Mouse (Mus musculus): ENCODE results near the gene Pdzrn3. TPM values are rescaled to one million over a fixed set of nuclear protein-coding genes. Genes with fewer than 3 reads are reported as not detected.

The Pdzrn3 gene
- polyA plus RNA-seq, 2 experiments from 2014 or later: not detected

GRCm38 (mm10) chr6:101287566-101288173 is 90.0 kb downstream of the Pdzrn3 start:
- ATAC-seq: no peak

- ATAC-seq: no peak
Measured at GRCm38 (mm10) chr6:101287077-101287476, 90.6 kb downstream of the Pdzrn3 start.

- no peak for ATAC-seq
Measured at GRCm38 (mm10) chr6:101284368-101284955, 93.2 kb downstream of the Pdzrn3 start.

- no peak for ATAC-seq
Measured at GRCm38 (mm10) chr6:101283891-101284290, 93.8 kb downstream of the Pdzrn3 start.

- no peak for ATAC-seq
Measured at GRCm38 (mm10) chr6:101281644-101282043, 96.1 kb downstream of the Pdzrn3 start.

- ATAC-seq: no peak
Measured at GRCm38 (mm10) chr6:101280811-101281218, 96.9 kb downstream of the Pdzrn3 start.

GRCm38 (mm10) chr6:101278286-101278932 is 99.3 kb downstream of the Pdzrn3 start:
- no peak for ATAC-seq

- no peak for ATAC-seq
Measured at GRCm38 (mm10) chr6:101276261-101276660, 101.4 kb downstream of the Pdzrn3 start.

GRCm38 (mm10) chr6:101275806-101276205 is 101.9 kb downstream of the Pdzrn3 start:
- ATAC-seq: no peak

GRCm38 (mm10) chr6:101274846-101275245 is 102.9 kb downstream of the Pdzrn3 start:
- ATAC-seq: no peak

GRCm38 (mm10) chr6:101272256-101272655 is 105.4 kb downstream of the Pdzrn3 start:
- ATAC-seq: no peak

GRCm38 (mm10) chr6:101271378-101272135 is 106.1 kb downstream of the Pdzrn3 start:
- ATAC-seq: no peak

- no peak for ATAC-seq
Measured at GRCm38 (mm10) chr6:101270095-101270826, 107.4 kb downstream of the Pdzrn3 start.

- ATAC-seq: no peak
Measured at GRCm38 (mm10) chr6:101269335-101270094, 108.2 kb downstream of the Pdzrn3 start.

GRCm38 (mm10) chr6:101268266-101268665 is 109.4 kb downstream of the Pdzrn3 start:
- ATAC-seq: no peak

- ATAC-seq: no peak
Measured at GRCm38 (mm10) chr6:101266787-101267186, 110.9 kb downstream of the Pdzrn3 start.

- no peak for ATAC-seq
Measured at GRCm38 (mm10) chr6:101263544-101263943, 114.2 kb downstream of the Pdzrn3 start.

- no peak for ATAC-seq
Measured at GRCm38 (mm10) chr6:101261513-101261912, 116.2 kb downstream of the Pdzrn3 start.

- no peak for ATAC-seq
Measured at GRCm38 (mm10) chr6:101259411-101259810, 118.3 kb downstream of the Pdzrn3 start.

GRCm38 (mm10) chr6:101257418-101257817 is 120.3 kb downstream of the Pdzrn3 start:
- ATAC-seq: no peak

GRCm38 (mm10) chr6:101254652-101255051 is 123.0 kb downstream of the Pdzrn3 start:
- ATAC-seq: no peak
